Mouse (Mus musculus) CH12F3 (cell line): Measurements from ENCODE around the gene Alk.

Experiments
- in situ Hi-C: fragments of 300-500 bp; cut with MboI; formaldehyde crosslinking; loops from 2 replicates; pipeline ENCODE4 v1.14.3; 2020; ENCODE audit warnings: low sequenced_read_pairs

Gene Alk

DNA sequence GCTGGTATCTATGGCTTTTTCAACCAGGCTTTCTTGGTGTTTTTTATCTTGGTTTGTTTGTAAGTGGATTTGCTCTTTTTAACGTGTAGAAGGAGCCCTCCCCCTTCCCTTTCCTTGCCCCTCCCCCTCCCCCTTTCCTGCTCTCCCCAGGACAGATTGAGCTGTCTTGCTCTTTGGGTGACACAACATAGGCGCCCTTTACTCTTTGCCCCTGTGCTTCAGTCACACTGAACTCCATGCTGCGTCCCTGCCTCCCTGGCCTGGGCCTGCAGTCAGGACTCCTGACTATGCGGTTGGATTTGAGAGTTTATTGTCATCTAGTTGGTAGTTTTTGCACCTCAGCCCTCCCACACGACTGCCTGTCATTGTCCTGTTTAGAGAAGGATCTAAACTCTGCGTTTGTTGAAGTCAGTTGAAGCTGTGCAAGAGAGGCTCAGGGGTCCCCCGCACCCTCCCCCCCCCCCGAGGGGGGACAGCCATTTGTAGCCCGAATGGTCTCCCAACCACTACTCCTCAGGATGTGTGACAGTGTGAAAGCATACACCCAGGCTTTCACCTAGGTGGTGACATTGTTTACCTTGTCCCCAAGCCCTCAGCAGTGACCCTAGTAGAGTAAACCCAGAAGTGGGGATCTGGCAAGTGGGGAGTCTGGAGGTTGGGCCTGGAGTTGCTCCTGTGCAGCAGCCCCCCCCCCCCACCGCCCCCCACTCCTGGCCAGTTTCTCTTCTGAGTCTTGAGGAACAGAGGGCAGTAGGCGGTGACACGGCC is 775.6 kb downstream of the Alk start:
- in situ Hi-C loops = no loop called here

DNA sequence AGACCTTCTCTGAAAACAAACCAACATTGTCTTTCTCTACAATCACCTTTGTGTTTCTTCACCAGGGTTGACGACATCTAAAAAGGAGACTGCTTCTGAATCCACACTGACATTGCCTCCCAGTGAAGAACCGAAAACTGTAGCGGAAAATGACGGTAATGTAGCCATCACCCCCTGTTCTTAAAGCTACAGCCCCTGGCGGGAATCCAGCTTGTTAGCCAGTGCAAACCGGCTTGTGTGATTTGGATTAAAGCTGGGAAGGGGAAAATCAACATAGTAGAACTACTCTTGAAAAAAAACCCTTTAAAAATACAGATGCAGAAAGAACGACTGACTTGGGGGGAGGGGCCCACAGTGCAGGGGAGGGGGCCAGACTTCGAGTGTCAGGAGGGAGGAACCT is 776.8 kb downstream of the Alk start:
- in situ Hi-C loops = no loop called here

DNA sequence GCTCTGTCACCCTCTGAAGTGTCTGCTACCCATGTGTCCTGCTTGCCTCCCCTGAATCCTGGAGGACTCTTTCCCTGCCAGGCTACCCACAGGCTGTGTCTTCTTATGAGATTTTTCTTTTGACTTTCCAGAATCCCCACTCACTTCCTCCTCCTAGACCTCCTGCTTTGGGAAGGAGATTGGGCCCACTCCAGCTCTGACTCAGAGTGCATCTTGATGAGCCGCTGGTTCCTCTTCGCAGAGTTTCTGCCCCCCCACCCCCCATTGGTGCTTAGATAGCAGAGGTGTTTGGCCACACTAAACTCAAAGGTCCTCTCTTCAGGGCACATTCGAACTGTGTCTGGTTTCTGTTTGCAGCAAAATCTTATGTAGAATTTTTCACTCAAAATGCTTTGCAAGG is 777.8 kb downstream of the Alk start:
- in situ Hi-C loops = no loop called here

DNA sequence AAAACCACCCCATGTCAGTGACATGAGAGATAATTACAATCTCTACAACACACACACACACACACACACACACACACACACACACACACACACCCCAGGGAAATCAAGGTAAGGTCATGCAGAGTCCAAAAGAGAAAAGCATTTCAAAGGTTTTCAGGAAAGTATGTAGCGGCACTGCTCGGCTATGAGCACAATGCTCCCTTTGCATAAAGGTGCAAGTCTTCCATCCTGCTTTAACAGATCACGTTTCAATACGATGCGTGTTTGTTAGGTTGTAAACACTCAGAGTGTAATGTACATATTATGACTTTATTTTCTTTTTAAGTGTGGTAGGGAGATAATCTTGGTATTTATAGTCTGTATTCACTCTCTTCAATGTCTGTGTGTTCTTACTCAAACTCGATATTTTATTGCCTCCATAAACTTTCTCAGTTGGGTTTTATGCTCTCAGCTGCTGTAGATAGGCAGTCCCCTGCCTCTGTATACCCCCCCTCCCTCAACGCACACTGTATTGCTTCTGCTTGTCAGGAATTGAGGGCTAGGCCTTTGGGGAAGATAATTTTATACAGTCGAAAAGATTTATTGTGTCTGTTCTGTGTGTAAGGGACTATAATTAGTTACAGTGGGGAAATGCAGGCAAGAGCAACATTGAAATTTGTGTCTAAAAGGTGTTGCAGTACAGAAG is 780.7 kb downstream of the Alk start:
- in situ Hi-C loops = no loop called here
